Mouse (Mus musculus): ENCODE data around the gene Hs6st1. TPM values are rescaled to one million over a fixed set of nuclear protein-coding genes. Genes with fewer than 3 reads are reported as not detected.
"Not testable (repeated sequence)": the region's sequence is repeated elsewhere in the genome, so short reads cannot be mapped to it uniquely, and the experiment has no call there.

Hs6st1 gene
- 10 to 100 TPM; 40.9 to 43.0 TPM for total RNA-seq (2021)

- DNase-seq (ENCODE audit: extremely low spot score in 1 of 2, low spot score in 1 of 2), result peak; percentile 84 to 89
These were observed at the start of gene Hs6st1 for GRCm38 (mm10) chr1:36068076-36068475. Hs6st1 (plus strand) TSS chr1:36068400.

GRCm38 (mm10) chr1:36018617-36019016 lies 49.6 kb upstream of the Hs6st1 start:
- DNase-seq (ENCODE audit: extremely low spot score in 1 of 2, low spot score in 1 of 2), result no peak

GRCm38 (mm10) chr1:36019161-36019560 lies 49.0 kb upstream of the Hs6st1 start:
- no peak for DNase-seq (ENCODE audit: extremely low spot score in 1 of 2, low spot score in 1 of 2)

- DNase-seq (ENCODE audit: extremely low spot score in 1 of 2, low spot score in 1 of 2), result no peak
These were observed 47.9 kb upstream of the Hs6st1 start for GRCm38 (mm10) chr1:36020315-36020714.

GRCm38 (mm10) chr1:36030421-36030821 lies 37.8 kb upstream of the Hs6st1 start:
- DNase-seq (ENCODE audit: extremely low spot score in 1 of 2, low spot score in 1 of 2), result peak; percentile 42 to 47

- no peak for DNase-seq (ENCODE audit: extremely low spot score in 1 of 2, low spot score in 1 of 2)
These were observed 29.4 kb upstream of the Hs6st1 start for GRCm38 (mm10) chr1:36038769-36039168.

- no peak for DNase-seq (ENCODE audit: extremely low spot score in 1 of 2, low spot score in 1 of 2)
These were observed 26.1 kb upstream of the Hs6st1 start for GRCm38 (mm10) chr1:36042072-36042471.

- DNase-seq (ENCODE audit: extremely low spot score in 1 of 2, low spot score in 1 of 2), result not testable (repeated sequence)
These were observed 24.4 kb upstream of the Hs6st1 start for GRCm38 (mm10) chr1:36043793-36044192.

GRCm38 (mm10) chr1:36044288-36044687 lies 23.9 kb upstream of the Hs6st1 start:
- no peak for DNase-seq (ENCODE audit: extremely low spot score in 1 of 2, low spot score in 1 of 2)

GRCm38 (mm10) chr1:36052672-36053071 lies 15.5 kb upstream of the Hs6st1 start:
- no peak for DNase-seq (ENCODE audit: extremely low spot score in 1 of 2, low spot score in 1 of 2)

- no peak for DNase-seq (ENCODE audit: extremely low spot score in 1 of 2, low spot score in 1 of 2)
These were observed 14.6 kb upstream of the Hs6st1 start for GRCm38 (mm10) chr1:36053566-36053965.

- DNase-seq (ENCODE audit: extremely low spot score in 1 of 2, low spot score in 1 of 2), result no peak
These were observed 13.8 kb upstream of the Hs6st1 start for GRCm38 (mm10) chr1:36054182-36054966.

- no peak for DNase-seq (ENCODE audit: extremely low spot score in 1 of 2, low spot score in 1 of 2)
These were observed 13.2 kb upstream of the Hs6st1 start for GRCm38 (mm10) chr1:36054967-36055357.

GRCm38 (mm10) chr1:36059351-36059750 lies 8.8 kb upstream of the Hs6st1 start:
- no peak for DNase-seq (ENCODE audit: extremely low spot score in 1 of 2, low spot score in 1 of 2)

- DNase-seq (ENCODE audit: extremely low spot score in 1 of 2, low spot score in 1 of 2), result no peak
These were observed 7.9 kb upstream of the Hs6st1 start for GRCm38 (mm10) chr1:36059959-36060953.

- no peak for DNase-seq (ENCODE audit: extremely low spot score in 1 of 2, low spot score in 1 of 2)
These were observed 6.8 kb upstream of the Hs6st1 start for GRCm38 (mm10) chr1:36061211-36061915.

- no peak for DNase-seq (ENCODE audit: extremely low spot score in 1 of 2, low spot score in 1 of 2)
These were observed 6.0 kb upstream of the Hs6st1 start for GRCm38 (mm10) chr1:36062088-36062805.

GRCm38 (mm10) chr1:36062826-36063640 lies 5.2 kb upstream of the Hs6st1 start:
- no peak for DNase-seq (ENCODE audit: extremely low spot score in 1 of 2, low spot score in 1 of 2)

GRCm38 (mm10) chr1:36063641-36063955 lies 4.6 kb upstream of the Hs6st1 start:
- no peak for DNase-seq (ENCODE audit: extremely low spot score in 1 of 2, low spot score in 1 of 2)

All from layer of hippocampus, postnatal 25 days (tissue).